Mouse (Mus musculus) thymus, adult 2 months (tissue): Measurements from ENCODE around the gene Igsf9.

Experiments used
- CTCF ChIP-seq: fragments of 200-500 bp; IDR thresholded peaks from 2 replicates; pipeline ENCODE4 v1.5.1; 2012; ENCODE audit warnings: mild to moderate bottlenecking, control low read depth, low read length, moderate library complexity, borderline replicate concordance; ENCODE audit not compliant: control insufficient read depth, poor library complexity, insufficient read depth; ENCODE audit errors: extremely low read depth
- POLR2A ChIP-seq: fragments of 200-500 bp; IDR thresholded peaks from 2 replicates; pipeline ENCODE4 v1.6.1; 2012; ENCODE audit warnings: mild to moderate bottlenecking, low read length, control low read depth, moderate library complexity; ENCODE audit not compliant: control insufficient read depth, poor library complexity, insufficient read depth; ENCODE audit errors: extremely low read depth

- TF ChIP-seq CTCF: no peak
- TF ChIP-seq POLR2A: no peak
Measured at GRCm38 (mm10) chr1:172432587-172432955, 49.0 kb upstream of the Igsf9 start.
